Mouse (Mus musculus) CH12.LX (cell line): ENCODE results near the gene Celf2. TPM values are rescaled to one million over a fixed set of nuclear protein-coding genes. Genes with fewer than 3 reads are reported as not detected.

Experiments
- DNase-seq: peaks from one replicate; pipeline ENCODE4 v3.0.0-alpha.2; 2013; ENCODE audit errors: extremely low read depth
- H3K27ac ChIP-seq: 2 replicates; pipeline ENCODE4 v1.5.1; 2012; ENCODE audit warnings: low read depth, mild to moderate bottlenecking, control low read depth, moderate library complexity; ENCODE audit not compliant: insufficient read depth
- H3K27me3 ChIP-seq: replicated peaks from 2 replicates; pipeline ENCODE3; 2012; ENCODE audit warnings: inconsistent platforms
- H3K36me3 ChIP-seq, 2 experiments: replicated peaks in 1 of 2; 2 replicates each; pipeline versions ENCODE3 to v1.6.1; 2012; ENCODE audit warnings: inconsistent platforms in 1 of 2, low read length in 1 of 2, mild to moderate bottlenecking in 1 of 2, mixed read lengths in 1 of 2, moderate library complexity in 1 of 2; ENCODE audit not compliant: control insufficient read depth in 1 of 2, insufficient read depth in 1 of 2
- H3K4me1 ChIP-seq, 2 experiments: 2 replicates each; pipeline ENCODE4 v1.6.1; 2012; ENCODE audit warnings: inconsistent platforms in 1 of 2, moderate library complexity in 1 of 2; ENCODE audit not compliant: insufficient read depth in 2 of 2, control insufficient read depth in 1 of 2
- H3K4me2 ChIP-seq: 2 replicates; pipeline ENCODE4 v1.6.1; 2012; ENCODE audit warnings: low read depth, mild to moderate bottlenecking, control low read depth; ENCODE audit not compliant: poor library complexity, insufficient read depth, severe bottlenecking
- H3K4me3 ChIP-seq, 3 experiments: fragments of 150-350 bp in 1 of 3; sonication (generic) in 1 of 3; replicated peaks in 1 of 3; 2 replicates each; pipeline versions ENCODE3 to v1.5.1; 2011 to 2012; ENCODE audit warnings: low read depth in 2 of 3, low read length in 2 of 3, mild to moderate bottlenecking in 2 of 3, moderate library complexity in 2 of 3, control low read depth in 1 of 3, improper control_type of control experiment in 1 of 3, inconsistent platforms in 1 of 3, mixed read lengths in 1 of 3; ENCODE audit not compliant: poor library complexity in 1 of 3
- H3K79me2 ChIP-seq: replicated peaks from 2 replicates; pipeline ENCODE4 v1.6.1; 2012; ENCODE audit warnings: mild to moderate bottlenecking, moderate library complexity; ENCODE audit not compliant: control insufficient read depth, poor library complexity, insufficient read depth, severe bottlenecking; ENCODE audit errors: extremely low read depth
- H3K9ac ChIP-seq: 2 replicates; pipeline ENCODE4 v1.6.1; 2012; ENCODE audit warnings: low read depth, mild to moderate bottlenecking, control low read depth, moderate library complexity; ENCODE audit not compliant: insufficient read depth
- H3K9me3 ChIP-seq: replicated peaks from 2 replicates; pipeline ENCODE3; 2012; ENCODE audit warnings: low read length, inconsistent platforms, mixed read lengths
- E2F4 ChIP-seq: IDR thresholded peaks from 2 replicates; pipeline ENCODE4 v1.6.1; 2011; ENCODE audit warnings: low read depth, low read length, improper control_type of control experiment; ENCODE audit not compliant: insufficient replicate concordance
- ELF1 ChIP-seq: IDR thresholded peaks from 2 replicates; pipeline ENCODE4 v1.6.1; 2014; ENCODE audit warnings: low read depth, mild to moderate bottlenecking, inconsistent platforms, low read length, improper control_type of control experiment
- EP300 ChIP-seq: IDR thresholded peaks from 2 replicates; pipeline ENCODE4 v1.6.1; 2011; ENCODE audit warnings: low read length, improper control_type of control experiment
- GABPA ChIP-seq: IDR thresholded peaks from 2 replicates; pipeline ENCODE4 v1.6.1; 2012; ENCODE audit warnings: low read depth, low read length, improper control_type of control experiment, inconsistent platforms; ENCODE audit not compliant: insufficient replicate concordance
- IRF4 ChIP-seq: IDR thresholded peaks from 2 replicates; pipeline ENCODE4 v1.6.1; 2014; ENCODE audit warnings: low read depth, mild to moderate bottlenecking, inconsistent platforms, low read length, improper control_type of control experiment
- JUN ChIP-seq: IDR thresholded peaks from 2 replicates; pipeline ENCODE4 v1.6.1; 2011; ENCODE audit warnings: low read depth, mild to moderate bottlenecking, low read length, improper control_type of control experiment, moderate library complexity; ENCODE audit not compliant: insufficient read depth
- MAFK ChIP-seq: IDR thresholded peaks from 2 replicates; pipeline ENCODE4 v1.6.1; 2011; ENCODE audit warnings: low read length, improper control_type of control experiment; ENCODE audit not compliant: insufficient replicate concordance
- MAX ChIP-seq: IDR thresholded peaks from 2 replicates; pipeline ENCODE4 v1.6.1; 2011; ENCODE audit warnings: low read length, improper control_type of control experiment
- MEF2A ChIP-seq: IDR thresholded peaks from 2 replicates; pipeline ENCODE4 v1.6.1; 2014; ENCODE audit warnings: low read depth, mild to moderate bottlenecking, inconsistent platforms, low read length, improper control_type of control experiment, borderline replicate concordance
- MXI1 ChIP-seq: IDR thresholded peaks from 2 replicates; pipeline ENCODE4 v1.6.1; 2011; ENCODE audit warnings: mild to moderate bottlenecking, low read depth, low read length, improper control_type of control experiment
- NELFE ChIP-seq: IDR thresholded peaks from 2 replicates; pipeline ENCODE4 v1.6.1; 2011; ENCODE audit warnings: low read depth, low read length, improper control_type of control experiment
- NRF1 ChIP-seq: IDR thresholded peaks from 2 replicates; pipeline ENCODE4 v1.6.1; 2014; ENCODE audit warnings: low read depth, mild to moderate bottlenecking, inconsistent platforms, low read length, improper control_type of control experiment, moderate library complexity
- PAX5 ChIP-seq: IDR thresholded peaks from 2 replicates; pipeline ENCODE4 v1.6.1; 2012; ENCODE audit warnings: low read length, inconsistent platforms, mixed read lengths
- POLR2A ChIP-seq: IDR thresholded peaks from 2 replicates; pipeline ENCODE4 v1.6.1; 2011; ENCODE audit warnings: low read depth, mild to moderate bottlenecking, improper control_type of control experiment, low read length
- RCOR1 ChIP-seq: conservative IDR thresholded peaks from 2 replicates; pipeline ENCODE4 v1.6.1; 2012; ENCODE audit warnings: low read depth, mild to moderate bottlenecking, inconsistent platforms, low read length, improper control_type of control experiment
- TBP ChIP-seq: conservative IDR thresholded peaks from 2 replicates; pipeline ENCODE4 v1.6.1; 2011; ENCODE audit warnings: low read depth, low read length, improper control_type of control experiment
- TCF12 ChIP-seq: IDR thresholded peaks from 2 replicates; pipeline ENCODE4 v1.6.1; 2014; ENCODE audit warnings: low read depth, mild to moderate bottlenecking, inconsistent platforms, low read length, improper control_type of control experiment
- USF2 ChIP-seq: conservative IDR thresholded peaks from 2 replicates; pipeline ENCODE4 v1.6.1; 2011; ENCODE audit warnings: low read depth, low read length, improper control_type of control experiment
- ZC3H11A ChIP-seq: IDR thresholded peaks from 2 replicates; pipeline ENCODE4 v1.6.1; 2012; ENCODE audit warnings: low read depth, mild to moderate bottlenecking, inconsistent platforms, low read length, improper control_type of control experiment
- ZNF384 ChIP-seq: IDR thresholded peaks from 2 replicates; pipeline ENCODE4 v1.6.1; 2012; ENCODE audit warnings: low read depth, low read length, improper control_type of control experiment, inconsistent platforms
- dilution Hi-C: fragments of 300-500 bp; cut with MboI; formaldehyde crosslinking; loops from 2 replicates; pipeline ENCODE4 v1.14.3; 2020; ENCODE audit warnings: low sequenced_read_pairs; ENCODE audit not compliant: extremely low pct_unique_long_range_greater_than_20kb, extremely low pct_ligation_motif_present
- in situ Hi-C: fragments of 300-500 bp; cut with MboI; formaldehyde crosslinking; loops from 3 replicates; pipeline ENCODE4 v1.14.3; 2019; ENCODE audit warnings: low sequenced_read_pairs, low pct_ligation_motif_present, low pct_unique_long_range_greater_than_20kb, mixed read lengths
- polyA plus RNA-seq: library from polyadenylated mRNA; unstranded; fragments of >175 nt; gene quantifications from 2 replicates; pipeline ENCODE4 v1.2.1, GENCODE M21; 2012; ENCODE audit warnings: low read depth; ENCODE audit not compliant: insufficient read length
- total RNA-seq, 2 experiments: library from RNA; depleted of rRNA; stranded (reverse); fragments of 300-350 nt in 1 of 2; fragments of >200 nt in 1 of 2; gene quantifications; 2 replicates each; pipeline ENCODE4 v1.2.3; 2012 to 2014

The Celf2 gene
- total and polyA plus RNA-seq, 3 experiments: 51.0 to 143 (median 103) TPM

DNA sequence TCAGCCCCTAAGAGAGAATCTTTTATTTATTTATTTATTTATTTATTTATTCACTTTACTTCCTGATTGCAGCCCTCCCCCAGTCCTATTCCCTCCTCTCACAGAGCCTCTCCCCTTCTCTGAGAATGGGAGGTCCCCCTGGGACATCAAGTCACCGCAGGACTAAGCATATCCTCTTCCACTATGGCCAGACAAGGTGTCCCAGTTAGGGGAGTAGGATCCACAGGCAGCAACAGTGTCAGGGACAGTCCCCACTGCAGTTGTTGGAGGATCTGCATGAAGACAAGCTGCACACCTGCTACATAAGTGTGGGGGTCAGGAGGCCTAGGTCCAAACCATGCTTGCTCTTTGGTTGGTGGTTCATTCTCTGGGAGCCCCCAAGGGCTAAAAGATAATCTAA, 686.3 kb downstream of the Celf2 start:
- Histone ChIP-seq H3K4me1 (peaks cover 2 to 28% of the 10 kb centered on the region in 2 experiments; a peak in 2 of 4 replicates), H3K27ac (no peak overlapping the region), H3K27me3 (no peaks in the 10 kb centered on the region), H3K4me2 (no peak overlapping the region), H3K9me3 (no peaks in the 10 kb centered on the region), H3K79me2 (no peaks in the 10 kb centered on the region), H3K9ac (no peak overlapping the region), H3K4me3 (no peak overlapping the region), H3K36me3 (no peaks in the 10 kb centered on the region)
- peak; percentile 54; the same call in 1 of the 2 replicates for TF ChIP-seq EP300
- TF ChIP-seq PAX5: no peak
- no peak for TF ChIP-seq IRF4
- no peak for TF ChIP-seq ZNF384
- no peak for TF ChIP-seq MEF2A
- no peak for TF ChIP-seq JUN
- no peak for TF ChIP-seq E2F4
- in situ Hi-C loops (no loop called here), dilution Hi-C loops (no loop called here)
- DNase-seq: peak; percentile 64

- no peaks in the 10 kb centered on the region for H3K36me3 ChIP-seq
- no peaks in the 10 kb centered on the region for H3K79me2 ChIP-seq
- dilution Hi-C loops: no loop called here
- no peak overlapping the region for H3K9ac ChIP-seq
- H3K27me3 ChIP-seq: no peaks in the 10 kb centered on the region
- no peak overlapping the region for H3K4me3 ChIP-seq
- H3K4me2 ChIP-seq: no peak overlapping the region
- in situ Hi-C loops: no loop called here
- peaks cover 7 to 36% of the 10 kb centered on the region in 2 experiments; a peak in 3 of 4 replicates for H3K4me1 ChIP-seq
- H3K27ac ChIP-seq: no peak overlapping the region
- H3K9me3 ChIP-seq: no peaks in the 10 kb centered on the region
- no peak for TF ChIP-seq MAX
- TF ChIP-seq USF2: no peak
- TF ChIP-seq MXI1: no peak
- TF ChIP-seq TCF12: no peak
- TF ChIP-seq ZC3H11A: no peak
- TF ChIP-seq JUN: no peak
- TF ChIP-seq TBP: no peak
- TF ChIP-seq E2F4: no peak
- TF ChIP-seq ELF1: no peak
- no peak for TF ChIP-seq MAFK
- TF ChIP-seq EP300: no peak
- TF ChIP-seq GABPA: no peak
- no peak for TF ChIP-seq POLR2A
- no peak for TF ChIP-seq RCOR1
- TF ChIP-seq NELFE: no peak
- no peak for TF ChIP-seq NRF1
- DNase-seq: no peak
Observed at GRCm38 (mm10) chr2:6821593-6821992, 687.8 kb downstream of the Celf2 start.
